Mouse (Mus musculus) brain, embryonic 14.5 days (tissue): ENCODE data around the gene Btg1-ps2.

ENCODE experiments used
- CTCF ChIP-seq: fragments of 200-500 bp; IDR thresholded peaks from 2 replicates; pipeline ENCODE4 v1.5.1; 2012; ENCODE audit warnings: inconsistent platforms, mild to moderate bottlenecking, moderate library complexity, borderline replicate concordance; ENCODE audit not compliant: insufficient read depth, insufficient read length; ENCODE audit errors: extremely low read depth
- POLR2A ChIP-seq: fragments of 200-500 bp; IDR thresholded peaks from 2 replicates; pipeline ENCODE4 v1.6.1; 2012; ENCODE audit warnings: mild to moderate bottlenecking, inconsistent platforms, borderline replicate concordance; ENCODE audit not compliant: poor library complexity, insufficient read depth, insufficient read length, severe bottlenecking; ENCODE audit errors: extremely low read depth

DNA sequence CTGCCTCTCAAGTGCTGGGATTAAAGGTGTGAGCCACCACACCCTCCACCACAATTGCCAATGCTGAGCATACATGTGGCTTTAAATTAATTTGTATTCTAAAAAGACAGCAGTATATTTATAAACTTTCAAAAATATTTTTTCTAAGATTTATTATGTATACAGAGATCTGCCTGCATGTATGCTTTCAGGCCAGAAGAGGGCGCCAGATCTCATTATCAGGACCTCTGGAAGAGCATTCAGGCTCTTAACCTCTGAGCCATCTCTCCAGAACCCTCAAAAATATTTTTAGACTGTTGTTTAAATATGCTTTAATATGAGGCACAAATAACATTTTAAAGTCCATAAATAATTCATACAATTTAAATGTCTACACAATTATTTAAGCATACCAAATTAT, 18.6 kb upstream of the Btg1-ps2 start:
- TF ChIP-seq CTCF (peak; percentile 48; the same call in 1 of the 2 replicates), POLR2A (no peak)
